ENCODE assay signal across 12 mouse cellular contexts in the genomic region with DNA sequence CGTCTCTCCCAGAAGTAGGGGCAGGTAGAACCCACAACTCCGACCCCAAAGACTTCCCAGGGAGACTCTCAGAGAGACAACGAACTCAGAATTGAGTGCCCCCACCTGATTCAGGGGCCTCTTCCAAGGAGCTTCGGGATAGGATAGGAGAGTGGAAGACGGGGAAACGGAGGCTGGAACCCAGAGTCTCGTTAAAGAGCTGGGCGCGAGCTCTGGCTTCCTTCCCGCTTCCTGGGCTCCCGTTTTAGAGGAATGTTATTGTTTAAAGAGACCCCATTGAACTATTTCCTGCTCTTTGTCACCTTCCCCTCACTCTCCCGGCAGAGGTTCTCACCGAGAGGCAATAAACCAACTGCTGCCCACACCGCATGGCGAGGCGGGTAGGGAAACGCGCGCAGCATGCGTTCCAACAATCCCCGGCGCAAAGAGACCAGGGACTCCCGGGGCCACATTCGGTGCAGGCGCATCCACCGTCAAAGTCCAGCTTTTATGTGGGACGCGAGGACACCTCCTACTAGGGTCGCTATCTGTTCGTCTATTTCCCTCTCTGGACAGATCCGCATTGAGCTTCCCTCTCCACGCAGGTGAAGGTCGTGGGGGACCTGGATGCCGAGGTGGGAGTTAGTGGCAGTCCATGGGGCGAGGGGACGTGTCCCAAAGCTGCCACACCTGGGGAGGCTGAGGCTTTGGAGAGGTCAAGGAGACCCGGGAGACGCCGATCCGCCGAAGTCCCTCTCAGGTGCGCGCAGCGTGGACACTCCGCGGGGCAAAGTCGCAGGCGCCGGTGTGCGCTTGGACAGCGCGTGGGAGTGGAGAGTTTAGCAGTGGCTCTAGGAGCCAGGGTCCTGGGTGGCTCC. TPM values are rescaled to one million over a fixed set of nuclear protein-coding genes. Genes with fewer than 3 reads are reported as not detected.
A peak's percentile ranks its signal among the peaks of the same experiment; 100 is the strongest.
DNase-seq lines count a peak whose midpoint lies in the region; ATAC-seq and TF ChIP-seq lines count a peak whose summit lies in the region.
"Had no signal": no experiment of that assay in that cellular context is flagged by ENCODE, and none has a peak within 500 bp of the region (broad histone marks: within the 10 kb centered on the region; RNA-seq: fewer than 3 reads in every experiment).

No protein-coding gene starts in this region.

- no peak for TF ChIP-seq CTCF in E14TG2a.4 (conservative IDR thresholded peaks at IDR 0.05; ENCODE audit: low read length)

- no peak overlapping the region for H3K9ac ChIP-seq in heart, embryonic 11.5 days (ENCODE audit: low read depth, low read length)
- H3K9ac ChIP-seq in forebrain, embryonic 15.5 days (replicated peaks) = no peak overlapping the region

- intact Hi-C loops in heart, postnatal 14 days (cut with DNase I) = no loop called here

- H3K9me3 ChIP-seq in heart, embryonic 11.5 days (replicated peaks; ENCODE audit: control insufficient read depth, low read length) = no peaks in the 10 kb centered on the region
- no peaks in the 10 kb centered on the region for H3K9me3 ChIP-seq in E14TG2a.4 (ENCODE audit: low read length)
- no peaks in the 10 kb centered on the region for H3K9me3 ChIP-seq in forebrain, embryonic 15.5 days
- H3K9me3 ChIP-seq in midbrain, embryonic 10.5 days (replicated peaks) = no peaks in the 10 kb centered on the region

- ATAC-seq in heart, embryonic 11.5 days (replicated peaks; ENCODE audit: insufficient number of reproducible peaks, low FRiP score, low TSS enrichment) = no peak
- no peak for ATAC-seq in forebrain, embryonic 15.5 days (replicated peaks)

- H3K4me3 ChIP-seq in heart, embryonic 11.5 days (ENCODE audit: low read depth, low read length) = peak overlapping the region; percentile 32
- H3K4me3 ChIP-seq in E14TG2a.4 (replicated peaks; ENCODE audit: low read length) = peak overlapping the region; percentile 76
- no peak overlapping the region for H3K4me3 ChIP-seq in forebrain, embryonic 15.5 days
- H3K4me3 ChIP-seq in midbrain, embryonic 10.5 days = peak overlapping the region; percentile 46

- no peaks in the 10 kb centered on the region for H3K36me3 ChIP-seq in heart, embryonic 11.5 days (ENCODE audit: control insufficient read depth, insufficient read depth, low read length)
- no peaks in the 10 kb centered on the region for H3K36me3 ChIP-seq in E14TG2a.4 (ENCODE audit: insufficient read depth, low read length)
- H3K36me3 ChIP-seq in forebrain, embryonic 15.5 days = no peaks in the 10 kb centered on the region
- H3K36me3 ChIP-seq in midbrain, embryonic 10.5 days = no peaks in the 10 kb centered on the region

- peaks cover 100% of the 10 kb centered on the region for H3K27me3 ChIP-seq in heart, embryonic 11.5 days (ENCODE audit: control insufficient read depth, insufficient read depth, low read length)
- peaks cover 93% of the 10 kb centered on the region for H3K27me3 ChIP-seq in E14TG2a.4 (ENCODE audit: insufficient read depth, low read length)
- peaks cover 99% of the 10 kb centered on the region for H3K27me3 ChIP-seq in forebrain, embryonic 15.5 days
- H3K27me3 ChIP-seq in midbrain, embryonic 10.5 days (ENCODE audit: low read depth, poor library complexity, severe bottlenecking) = peaks cover 100% of the 10 kb centered on the region

- H3K27ac ChIP-seq in heart, embryonic 11.5 days (ENCODE audit: low read depth, low read length) = no peak overlapping the region
- no peak overlapping the region for H3K27ac ChIP-seq in forebrain, embryonic 15.5 days (replicated peaks)
- H3K27ac ChIP-seq in midbrain, embryonic 10.5 days (replicated peaks) = no peak overlapping the region

- 0 out of 2 replicates have a peak, but pooled peaks cover 9% of the 10 kb centered on the region for H3K4me1 ChIP-seq in heart, embryonic 11.5 days (ENCODE audit: control insufficient read depth, insufficient read depth, low read length)
- H3K4me1 ChIP-seq in E14TG2a.4 (replicated peaks; ENCODE audit: low read depth, low read length) = peaks cover 64% of the 10 kb centered on the region
- H3K4me1 ChIP-seq in forebrain, embryonic 15.5 days = peaks cover 8% of the 10 kb centered on the region
- H3K4me1 ChIP-seq in midbrain, embryonic 10.5 days = peaks cover 40% of the 10 kb centered on the region

- peak overlapping the region; percentile 56 for H3K4me2 ChIP-seq in heart, embryonic 11.5 days
- H3K4me2 ChIP-seq in forebrain, embryonic 15.5 days (replicated peaks) = peak overlapping the region; percentile 21

- under 1% methylated on average over 52 of the region's 52 CpGs for WGBS in heart, embryonic 11.5 days (ENCODE audit: insufficient replicate concordance)
- WGBS in forebrain, embryonic 15.5 days = under 1% methylated on average over 52 of the region's 52 CpGs
- under 1% methylated on average over 52 of the region's 52 CpGs for WGBS in midbrain, embryonic 10.5 days

- no peak for DNase-seq in heart, postnatal 14 days
- DNase-seq in midbrain, embryonic 10.5 days (ENCODE audit: low spot score) = peak; percentile 31
- DNase-seq in right cerebral cortex, postnatal 14 days = no peak
- no peak for DNase-seq in left cerebral cortex, adult 8-10 months (ENCODE audit: low spot score in 2 of 2)
- DNase-seq in gastrocnemius, postnatal 10 days = no peak
- DNase-seq: cerebellum, postnatal 36 days; thymus, postnatal 25 days had no signal

RNA-seq across cellular contexts. Expression of gene T, which starts 0.9 kb away (rescaled TPM):
- polyA plus RNA-seq in heart, embryonic 11.5 days (2014; fragmentation: Nextera tagmentation; extraction: Ambion mirVana) = 0.24 and 0.31 TPM in 2 replicates
- total RNA-seq in heart, postnatal 14 days (2021) = not detected
- polyA plus RNA-seq in forebrain, embryonic 15.5 days (2015; fragmentation: Nextera tagmentation; extraction: Ambion mirVana) = 0.46 and 0.54 TPM in 2 replicates
- polyA plus RNA-seq in midbrain, embryonic 10.5 days (2016; fragmentation: Nextera tagmentation; extraction: Ambion mirVana) = 0.58 and 1.0 TPM in 2 replicates
- total RNA-seq in left cerebral cortex, adult 8-10 months (2022) = not detected
- total RNA-seq in gastrocnemius, postnatal 10 days (2021) = not detected
- total RNA-seq: liver, adult 2 months had no signal
- polyA plus RNA-seq: gonadal fat pad, adult 2 months; liver, adult 2 months had no signal
